ENCODE assay signal across 14 mouse cellular contexts in the genomic region with DNA sequence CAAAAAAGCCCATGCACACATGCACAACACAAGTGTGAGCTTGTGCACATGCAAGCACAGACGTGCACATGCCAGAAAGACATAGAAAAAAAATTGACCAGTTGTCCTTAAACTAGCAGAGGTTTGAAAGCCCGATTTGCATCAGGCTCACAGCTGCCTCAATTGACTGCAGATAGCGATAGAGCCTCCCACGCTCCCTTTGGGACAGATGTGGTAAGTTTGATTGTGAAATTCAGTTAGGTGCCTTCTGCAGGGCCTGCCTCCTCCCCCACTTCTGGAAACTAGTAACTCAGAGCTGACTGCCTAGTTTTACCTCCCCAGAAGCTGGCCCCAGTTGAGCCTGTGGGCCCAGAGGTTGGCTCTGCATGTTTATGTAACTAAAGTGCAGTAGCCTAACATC. TPM values are rescaled to one million over a fixed set of nuclear protein-coding genes. Genes with fewer than 3 reads are reported as not detected.
DNase-seq lines count a peak whose midpoint lies in the region; ATAC-seq and TF ChIP-seq lines count a peak whose summit lies in the region.
"Had no signal": no experiment of that assay in that cellular context is flagged by ENCODE, and none has a peak within 500 bp of the region (broad histone marks: within the 10 kb centered on the region; RNA-seq: fewer than 3 reads in every experiment).

No protein-coding gene starts in this region.

- peak; percentile 56 for DNase-seq in 416B (ENCODE audit: low read depth)
- peak; percentile 53 for DNase-seq in CH12.LX (ENCODE audit: extremely low read depth)
- peak; percentile 74 for DNase-seq in gonadal fat pad, adult 2 months (ENCODE audit: low read depth)
- DNase-seq in gastrocnemius, postnatal 4 days (ENCODE audit: low spot score in 2 of 2), result no peak
- DNase-seq in right cerebral cortex, postnatal 10 days (ENCODE audit: low spot score in 2 of 2), result no peak
- no peak for DNase-seq in frontal cortex, adult 2 months (ENCODE audit: extremely low spot score in 1 of 2, low spot score in 1 of 2)
- DNase-seq in B cell, adult 2 months, result no peak
- DNase-seq: cerebellum, adult 9-11 months; heart, postnatal 14 days had no signal

- no peaks in the 10 kb centered on the region for H3K79me2 ChIP-seq in CH12.LX (replicated peaks; ENCODE audit: control insufficient read depth, extremely low read depth, insufficient read depth, poor library complexity, severe bottlenecking)

- H3K27ac ChIP-seq in CH12.LX (ENCODE audit: insufficient read depth, low read depth), result no peak overlapping the region
- H3K27ac ChIP-seq: embryonic facial prominence, embryonic 15.5 days; layer of hippocampus, adult 2 months; lung, embryonic 15.5 days had no signal

- no peaks in the 10 kb centered on the region for H3K27me3 ChIP-seq in CH12.LX (replicated peaks)
- H3K27me3 ChIP-seq: embryonic facial prominence, embryonic 15.5 days; lung, embryonic 15.5 days had no signal

- H3K4me3 ChIP-seq in CH12.LX (replicated peaks in 1 of 3; ENCODE audit: low read depth in 2 of 3, low read length in 2 of 3, poor library complexity in 1 of 3), result no peak overlapping the region
- H3K4me3 ChIP-seq: embryonic facial prominence, embryonic 15.5 days; layer of hippocampus, adult 2 months; lung, embryonic 15.5 days had no signal

- no peak for TF ChIP-seq RAD21 in CH12.LX (IDR thresholded peaks at IDR 0.05; ENCODE audit: low read depth, low read length)

- no peak overlapping the region for H3K9ac ChIP-seq in CH12.LX (ENCODE audit: insufficient read depth, low read depth)
- H3K9ac ChIP-seq: embryonic facial prominence, embryonic 15.5 days; lung, embryonic 15.5 days had no signal

- peak; percentile 63 for ATAC-seq in megakaryocyte, adult 5-6 weeks (ENCODE audit: poor library complexity, severe bottlenecking)
- ATAC-seq: midbrain, embryonic 16.5 days had no signal

- in situ Hi-C loops in CH12.LX (cut with MboI; ENCODE audit: low pct_ligation_motif_present, low pct_unique_long_range_greater_than_20kb, low sequenced_read_pairs), result no loop called here

- no peak for TF ChIP-seq POLR2A in CH12.LX (IDR thresholded peaks at IDR 0.05; ENCODE audit: low read depth, low read length)

- TF ChIP-seq CTCF in CH12.LX (conservative IDR thresholded peaks at IDR 0.05 in 1 of 2, IDR thresholded peaks at IDR 0.05 in 1 of 2; ENCODE audit: low read depth in 2 of 2, low read length in 2 of 2), result no peak

- TF ChIP-seq EP300 in CH12.LX (IDR thresholded peaks at IDR 0.05; ENCODE audit: low read length), result peak; percentile 47; the same call in 1 of the 2 replicates

- peaks cover 0 to 1% of the 10 kb centered on the region in 2 experiments for H3K36me3 ChIP-seq in CH12.LX (replicated peaks in 1 of 2; ENCODE audit: control insufficient read depth in 1 of 2, insufficient read depth in 1 of 2, low read length in 1 of 2)
- H3K36me3 ChIP-seq: embryonic facial prominence, embryonic 15.5 days; lung, embryonic 15.5 days had no signal

- H3K4me2 ChIP-seq in CH12.LX (ENCODE audit: insufficient read depth, low read depth, poor library complexity, severe bottlenecking), result no peak overlapping the region
- H3K4me2 ChIP-seq: embryonic facial prominence, embryonic 15.5 days; lung, embryonic 15.5 days had no signal

- dilution Hi-C loops in CH12.LX (cut with MboI; ENCODE audit: extremely low pct_ligation_motif_present, extremely low pct_unique_long_range_greater_than_20kb, low sequenced_read_pairs), result no loop called here

- peaks cover 11 to 13% of the 10 kb centered on the region in 2 experiments for H3K4me1 ChIP-seq in CH12.LX (ENCODE audit: control insufficient read depth in 1 of 2, insufficient read depth in 2 of 2)
- H3K4me1 ChIP-seq: embryonic facial prominence, embryonic 15.5 days had no signal

- peaks cover 7% of the 10 kb centered on the region for H3K9me3 ChIP-seq in CH12.LX (replicated peaks; ENCODE audit: low read length)
- H3K9me3 ChIP-seq: embryonic facial prominence, embryonic 15.5 days; lung, embryonic 15.5 days had no signal

TF ChIP-seq in CH12.LX, 34 proteins besides CTCF, POLR2A, EP300 and RAD21:
- TF ChIP-seq TCF12 (IDR thresholded peaks at IDR 0.05; ENCODE audit: low read depth, low read length) (peak; percentile 32; the same call in 1 of the 2 replicates), ETS1 (conservative IDR thresholded peaks at IDR 0.05; ENCODE audit: low read depth, low read length) (no peak), MAX (IDR thresholded peaks at IDR 0.05; ENCODE audit: low read length) (no peak), ZNF384 (IDR thresholded peaks at IDR 0.05; ENCODE audit: low read depth, low read length) (peak; percentile 55; the same call in 1 of the 2 replicates), USF1 (IDR thresholded peaks at IDR 0.05; ENCODE audit: low read depth, low read length) (no peak), NRF1 (IDR thresholded peaks at IDR 0.05; ENCODE audit: low read depth, low read length) (no peak), MYC (IDR thresholded peaks at IDR 0.05; ENCODE audit: low read depth, low read length) (peak; percentile 41; the same call in 1 of the 2 replicates), BHLHE40 (IDR thresholded peaks at IDR 0.05; ENCODE audit: low read depth, low read length) (peak; percentile 76)

RNA-seq across cellular contexts. Expression of a gene that starts 19.9 kb away (rescaled TPM):
- 7.4 and 11.7 TPM in 2 replicates for total RNA-seq in CH12.LX (2012; rRNA removed)
- 4.3 and 6.5 TPM in 2 replicates for total RNA-seq in CH12.LX (2014; rRNA removed)
- polyA plus RNA-seq in CH12.LX (2012; ENCODE audit: insufficient read length, low read depth), result 5.4 and 8.3 TPM in 2 replicates
- 5.0 and 6.7 TPM in 2 replicates for polyA plus RNA-seq in gonadal fat pad, adult 2 months (2012; rRNA removed)
- 155 and 159 TPM in 2 replicates for total RNA-seq in megakaryocyte, adult 5-6 weeks (2015)
- total RNA-seq in megakaryocyte, adult 5-6 weeks (2017), result 158 and 165 TPM in 2 replicates
- 10 to 100 TPM; 14.5 to 18.2 TPM for total RNA-seq in gastrocnemius, postnatal 4 days (2021)
- polyA plus RNA-seq in frontal cortex, adult 2 months (2012; rRNA removed), result 64.0 and 67.7 TPM in 2 replicates

Comparison
In these comparisons a context has a peak if more than half of its experiments do, and no peak if none do; other contexts are left out.
1. DNase-seq: peak in 416B (single experiment), CH12.LX (single experiment) and gonadal fat pad, adult 2 months (single experiment); none in gastrocnemius, postnatal 4 days (0 of 2), right cerebral cortex, postnatal 10 days (0 of 2), frontal cortex, adult 2 months (0 of 2) and B cell, adult 2 months (0 of 2).
2. RNA of a gene that starts 19.9 kb away (total RNA-seq): 155 to 165 TPM in megakaryocyte, adult 5-6 weeks; 14.5 to 18.2 TPM in gastrocnemius, postnatal 4 days and 4.3 to 11.7 TPM in CH12.LX; every median in the first group is over 4 times any median in the second.